Mouse (Mus musculus) spleen, postnatal 14 days (tissue): ENCODE measurements around the gene Gm28230.

Source experiments
- DNase-seq, 2 experiments: peaks; one replicate each; pipeline ENCODE4 v3.0.0; 2021 to 2022; ENCODE audit warnings: low spot score in 2 of 2

Gm28230 gene

DNA sequence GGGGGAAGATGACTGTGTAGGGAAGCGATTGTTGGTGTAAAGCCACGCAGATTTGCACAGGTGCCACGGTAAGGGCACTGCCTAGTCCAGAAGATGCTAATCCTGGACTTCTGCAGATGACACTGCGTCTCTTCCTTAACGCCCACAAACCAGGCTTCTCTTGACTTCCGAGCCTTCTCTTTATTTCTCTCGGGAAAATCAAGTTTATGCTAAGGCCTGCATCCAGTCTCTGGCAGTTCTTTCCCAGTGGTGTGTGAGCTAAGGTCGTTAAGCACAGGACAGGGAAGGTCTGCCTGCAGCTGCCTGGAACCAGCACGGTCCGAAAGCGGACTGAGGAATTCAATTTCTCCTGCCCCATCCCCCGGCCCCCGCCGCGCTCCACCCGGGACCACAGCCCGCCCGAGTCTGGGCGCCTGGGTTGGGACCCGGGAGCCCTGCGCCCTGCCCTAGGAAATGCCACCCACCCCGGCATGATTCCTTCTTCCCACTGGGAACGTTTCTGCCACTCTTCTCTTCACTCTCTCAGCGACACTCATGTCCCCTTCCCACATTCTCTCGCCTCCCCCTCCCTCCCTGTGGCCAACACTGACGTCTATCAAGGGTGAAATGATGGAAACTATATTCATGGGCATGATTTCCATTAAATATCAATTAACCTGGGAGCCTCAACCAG, 22.7 kb upstream of the Gm28230 start:
- DNase-seq, result no peak

DNA sequence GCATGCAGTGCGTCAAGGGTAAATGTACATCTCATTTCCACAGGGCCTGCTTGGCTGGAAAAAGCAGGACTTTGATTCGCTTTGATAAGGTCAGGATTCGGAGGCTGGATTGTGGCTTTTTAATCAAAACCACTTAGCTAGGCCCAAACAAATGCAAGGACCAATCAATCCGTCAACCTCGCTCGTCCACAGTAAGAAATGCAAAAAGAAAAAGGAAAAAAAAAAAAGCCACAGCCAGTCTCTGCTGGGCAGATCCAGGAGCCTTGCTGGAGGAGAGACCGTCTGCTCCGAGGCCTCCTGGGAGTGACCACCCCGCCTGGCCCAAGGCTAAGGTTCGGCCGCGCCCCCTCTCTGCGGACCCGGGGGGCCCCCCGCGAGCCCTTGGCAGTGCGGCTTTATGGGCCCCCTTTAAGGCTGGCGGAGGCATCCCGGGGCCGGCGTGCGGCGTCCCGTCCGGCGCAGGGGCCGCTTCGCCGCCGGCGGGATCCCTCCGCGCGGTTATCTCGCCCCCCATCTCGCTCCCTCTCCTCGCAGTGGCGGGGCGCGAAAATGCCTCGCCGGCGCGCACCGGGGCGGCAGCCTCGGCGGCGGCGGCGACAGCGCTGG, 22.0 kb upstream of the Gm28230 start, which contains the start of gene Hoxd8:
TSS of gene Hoxd8 (plus strand) at position 223 of the 606 bp plus-strand sequence.
- no peak for DNase-seq

DNA sequence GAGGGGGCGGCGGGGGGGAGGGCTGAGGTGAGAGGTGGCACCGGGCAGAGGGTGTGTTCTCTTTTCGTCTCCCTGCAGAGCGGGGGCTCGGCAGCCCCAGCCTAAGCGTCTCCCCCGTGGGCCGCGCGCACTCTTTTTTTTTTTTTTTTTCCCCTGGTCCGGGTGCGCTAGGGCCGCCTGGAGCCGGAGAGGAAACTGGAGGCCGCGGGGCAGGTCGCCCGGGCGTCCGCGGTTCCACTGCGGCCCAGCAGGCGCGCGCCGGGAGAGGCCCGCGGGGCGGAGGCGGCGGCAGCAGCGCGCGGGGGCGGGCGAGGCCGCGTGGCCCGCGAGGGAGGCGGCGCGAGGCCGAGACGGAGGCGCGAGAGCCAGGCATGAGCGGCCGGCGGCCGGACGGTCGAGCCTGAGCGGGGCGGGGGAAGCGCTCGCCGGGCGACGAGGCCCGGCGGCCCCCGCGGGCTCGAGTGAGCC, 21.5 kb upstream of the Gm28230 start:
- no peak for DNase-seq

DNA sequence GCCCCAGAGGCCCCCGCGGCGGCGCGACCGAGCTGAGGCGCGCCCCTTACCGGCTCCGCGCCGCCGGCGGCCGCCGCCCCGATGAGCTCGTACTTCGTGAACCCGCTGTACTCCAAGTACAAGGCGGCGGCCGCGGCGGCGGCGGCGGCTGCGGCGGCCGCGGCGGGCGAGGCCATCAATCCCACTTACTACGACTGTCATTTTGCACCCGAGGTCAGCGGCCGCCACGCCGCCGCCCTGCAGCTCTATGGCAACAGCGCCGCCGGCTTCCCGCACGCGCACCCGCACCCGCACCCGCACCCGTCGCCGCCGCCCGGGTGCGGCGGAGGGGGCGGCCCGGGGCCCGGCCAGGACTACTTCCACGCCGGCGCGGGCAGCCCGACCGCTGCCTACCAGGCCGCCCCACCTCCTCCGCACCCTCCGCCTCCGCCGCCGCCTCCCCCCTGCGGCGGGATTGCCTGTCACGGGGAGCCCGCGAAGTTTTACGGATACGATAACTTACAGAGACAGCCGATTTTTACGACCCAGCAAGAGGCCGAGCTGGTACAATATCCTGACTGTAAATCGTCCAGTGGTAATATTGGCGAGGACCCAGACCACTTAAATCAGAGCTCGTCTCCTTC, 20.9 kb upstream of the Gm28230 start:
- no peak for DNase-seq

DNA sequence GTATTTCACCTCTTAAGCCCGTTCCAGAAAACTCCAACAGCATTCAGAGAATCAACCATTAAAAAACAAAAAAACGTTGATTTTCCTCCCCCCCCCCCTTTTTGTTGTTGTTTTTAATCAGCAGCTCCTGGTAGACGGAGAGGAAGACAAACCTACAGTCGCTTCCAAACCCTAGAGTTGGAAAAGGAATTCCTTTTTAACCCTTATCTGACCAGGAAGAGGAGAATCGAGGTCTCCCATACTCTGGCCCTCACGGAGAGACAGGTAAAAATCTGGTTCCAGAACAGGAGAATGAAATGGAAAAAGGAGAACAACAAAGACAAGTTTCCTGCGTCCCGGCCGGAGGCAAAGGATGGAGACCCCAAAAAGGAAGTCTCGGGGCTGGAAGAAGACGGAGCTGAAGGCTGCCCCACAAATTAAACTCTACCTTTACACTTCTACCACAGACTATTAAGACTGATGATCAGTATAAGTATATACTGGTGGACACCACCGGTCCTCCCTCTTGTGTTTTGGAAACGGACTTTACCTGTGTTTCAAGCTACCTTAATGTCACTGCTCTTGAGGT, 20.1 kb upstream of the Gm28230 start:
- DNase-seq, result no peak

DNA sequence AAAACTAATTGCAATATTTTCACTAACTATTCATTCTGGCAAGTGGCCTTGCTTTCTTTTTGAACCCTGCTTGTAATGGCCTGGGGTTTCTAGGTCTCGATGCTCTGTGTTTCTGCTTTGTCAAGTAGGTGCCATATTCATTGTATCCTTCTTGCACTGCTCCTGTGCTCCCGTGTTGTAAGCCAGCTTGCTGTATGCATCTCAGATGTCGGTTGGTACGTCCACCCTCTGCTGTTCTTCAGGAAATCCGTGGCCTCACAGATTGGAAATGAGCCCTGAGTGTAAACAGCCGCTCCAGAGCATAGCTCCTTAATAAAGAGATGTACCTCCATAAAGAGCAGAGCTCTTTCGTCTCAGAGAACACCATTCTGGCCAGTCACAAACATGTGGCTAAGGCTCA, 18.9 kb upstream of the Gm28230 start:
- DNase-seq, result no peak

DNA sequence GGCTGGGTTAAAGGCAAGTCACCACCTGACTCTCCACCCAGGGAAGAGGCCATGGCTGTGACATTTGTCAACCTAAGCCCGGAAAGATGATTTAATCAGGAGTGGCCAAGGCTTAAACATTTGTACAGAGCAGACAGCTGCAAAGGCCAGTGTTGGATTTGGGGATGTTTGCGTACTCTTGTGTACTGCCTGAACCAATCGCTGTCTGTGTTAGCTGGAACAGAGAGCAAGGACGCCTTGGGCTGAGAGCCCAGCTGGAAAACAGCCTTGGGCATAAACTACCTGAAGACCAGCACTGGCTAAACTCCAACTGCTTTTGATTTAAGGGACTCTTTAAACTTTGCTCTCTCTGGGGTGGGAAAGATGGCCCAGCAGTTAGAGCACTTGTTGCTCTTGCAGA, 17.9 kb upstream of the Gm28230 start:
- DNase-seq, result no peak

DNA sequence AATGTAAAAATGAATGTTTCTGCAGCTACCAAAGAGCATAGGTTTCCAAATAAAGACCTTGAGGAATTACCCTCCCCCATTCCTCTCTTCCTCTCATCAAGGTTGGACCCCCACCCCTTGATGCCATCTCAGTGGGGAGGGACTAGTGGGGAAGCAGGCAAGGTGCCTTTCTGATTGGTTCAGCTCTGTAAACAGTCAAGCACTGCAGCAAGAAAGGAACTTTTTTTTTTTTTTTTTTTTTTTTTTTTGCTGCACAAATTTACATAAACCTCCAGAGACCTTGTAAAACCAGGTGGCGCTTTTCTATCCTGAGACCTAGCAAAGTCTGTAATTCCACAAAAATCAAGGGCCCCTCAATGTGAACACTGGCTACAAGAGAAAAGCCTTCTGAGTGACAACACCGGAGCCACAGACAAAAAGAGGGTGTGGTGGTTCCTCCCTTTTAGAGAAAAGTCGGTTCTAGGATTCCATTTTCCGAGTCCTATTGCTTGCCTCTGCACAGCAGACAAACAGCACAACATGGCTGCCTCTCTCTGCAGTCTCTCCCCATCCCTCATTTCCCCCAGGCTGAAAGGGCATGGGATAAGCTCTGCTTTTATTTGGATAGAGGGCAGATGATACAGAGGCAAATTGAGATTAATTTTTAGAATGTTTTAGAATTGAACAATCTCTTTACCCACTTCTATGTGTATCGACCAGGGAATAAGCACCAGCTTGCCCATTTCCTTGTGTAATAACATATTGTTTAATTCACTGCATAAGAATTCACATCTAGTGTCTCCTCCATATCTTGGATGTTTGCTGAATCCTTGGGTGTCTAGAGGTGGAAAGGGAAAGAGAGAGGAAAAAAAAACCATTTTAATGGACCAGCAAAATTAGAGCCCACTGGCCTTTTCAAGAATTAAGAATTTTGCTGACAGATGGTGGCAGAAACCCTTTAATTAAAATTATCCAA, 16.8 kb upstream of the Gm28230 start:
- no peak for DNase-seq

DNA sequence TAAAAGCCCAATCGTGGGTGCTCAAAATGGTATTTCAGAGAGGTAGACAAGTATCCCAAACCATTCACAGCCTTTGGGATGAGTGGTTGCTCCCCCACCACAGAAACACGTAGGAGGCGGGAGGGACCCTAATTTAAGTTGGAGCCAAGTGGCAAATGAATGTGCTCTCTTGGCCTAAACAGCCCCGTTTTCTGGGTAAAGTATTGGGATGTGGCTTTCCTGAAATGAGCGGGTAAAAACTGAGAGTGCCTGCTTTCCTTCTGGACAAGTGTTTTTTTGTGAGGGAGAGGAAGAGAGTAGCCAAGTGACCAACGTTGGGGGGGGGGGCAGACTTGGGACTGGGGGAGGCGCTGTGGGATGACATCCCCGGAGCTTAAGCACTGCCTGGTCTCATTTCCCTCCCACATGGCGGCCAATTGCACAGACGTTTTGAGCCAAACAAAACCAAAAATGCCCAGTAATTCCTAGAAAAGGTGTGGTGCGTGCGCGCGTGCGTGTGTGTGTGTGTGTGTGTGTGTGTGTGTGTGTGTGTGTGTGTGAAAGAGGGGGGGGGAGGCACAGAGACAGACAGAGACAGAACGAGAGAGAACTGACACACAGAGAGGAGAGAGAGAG, 15.5 kb upstream of the Gm28230 start:
- DNase-seq, result no peak

DNA sequence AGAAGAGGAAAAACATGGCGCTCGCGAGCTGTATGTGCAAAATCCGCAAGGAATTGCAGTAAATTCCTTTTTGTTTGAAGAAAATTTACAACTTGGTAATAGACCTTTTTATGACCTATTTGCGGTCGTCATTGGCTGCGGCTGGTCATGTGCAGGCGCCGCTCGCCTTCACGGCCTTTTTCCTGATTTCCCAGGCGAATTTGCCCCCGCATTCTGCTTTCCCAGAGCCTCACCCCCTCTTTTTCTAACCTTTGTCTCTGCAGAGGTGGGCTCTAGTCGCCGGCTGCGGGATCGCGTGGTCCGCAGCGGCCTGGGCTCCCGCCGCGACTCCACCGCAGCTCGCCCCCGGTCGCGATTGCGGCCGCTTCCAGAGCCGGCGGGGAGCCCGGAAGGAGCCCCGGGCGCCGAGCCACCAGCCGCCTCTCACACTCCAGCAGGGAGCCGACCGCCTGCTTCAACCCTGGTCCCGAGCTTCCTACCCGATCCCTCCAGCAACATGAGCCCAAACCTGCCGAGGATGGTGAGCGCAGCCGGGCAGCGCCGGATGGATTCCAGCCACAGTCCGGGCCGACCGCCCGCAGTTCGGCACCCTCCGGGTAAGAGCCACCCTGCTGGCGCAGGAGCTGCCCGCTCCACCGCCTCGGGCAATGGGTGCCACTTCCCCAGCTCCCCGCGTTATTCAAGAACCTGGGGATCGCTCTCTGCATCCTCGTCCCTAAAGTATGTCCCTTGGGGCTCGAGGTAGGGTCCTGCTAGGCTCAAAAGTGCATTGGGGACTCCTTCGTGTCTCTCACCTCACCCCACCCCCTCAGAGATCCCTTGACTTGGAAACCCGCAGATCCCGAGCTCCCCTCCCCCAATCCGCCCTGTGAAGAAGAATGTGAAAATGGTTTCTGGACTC, 14.6 kb upstream of the Gm28230 start, which contains the start of the genes Hoxd3 and Hoxd4:
TSS of gene Hoxd3 (plus strand) at position 207 of the 901 bp plus-strand sequence.
TSS of gene Hoxd4 (plus strand) at position 209 of the 901 bp plus-strand sequence.
- no peak for DNase-seq

DNA sequence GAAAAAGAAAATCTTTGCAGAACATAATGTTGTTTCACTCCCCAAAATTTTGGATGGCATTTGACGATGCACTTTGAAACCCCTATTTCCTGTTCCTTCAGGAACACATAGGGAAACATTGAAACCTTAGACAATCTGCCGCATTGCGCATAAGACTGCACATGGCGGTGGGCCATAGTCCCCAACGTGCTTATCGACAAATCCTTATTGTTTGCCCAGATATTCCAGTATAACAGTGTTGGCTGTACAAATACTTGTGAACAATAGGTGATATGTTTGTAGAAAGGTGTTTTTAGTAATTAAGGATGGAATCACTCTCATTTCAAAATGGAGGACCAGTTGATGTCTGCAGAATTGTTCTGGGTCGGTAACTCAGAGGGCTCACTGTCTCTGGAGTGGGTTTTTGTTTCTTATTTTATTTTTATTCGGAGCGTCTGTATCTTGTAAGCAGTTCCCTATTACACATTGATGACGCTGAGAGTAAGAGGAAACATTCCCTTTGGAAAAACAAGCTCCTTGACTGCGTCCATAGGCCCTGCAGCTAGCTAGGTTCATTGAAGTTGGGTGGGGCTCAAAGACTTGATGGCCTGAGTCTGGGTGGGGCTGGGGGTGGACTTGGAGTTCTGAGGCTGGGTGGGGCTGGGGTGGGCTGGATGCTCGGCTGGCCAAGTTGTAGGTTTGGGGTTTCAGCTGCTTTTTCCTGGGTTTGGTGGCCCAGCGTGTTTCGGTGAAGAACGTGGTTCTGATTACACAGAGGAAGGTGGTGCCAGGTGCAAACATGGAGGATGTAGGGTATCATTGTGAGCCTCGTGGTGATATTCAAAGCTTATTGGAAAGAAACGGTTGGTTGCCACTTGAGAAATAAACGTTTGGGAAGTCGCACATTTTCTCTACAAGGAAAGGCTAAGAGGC, 13.0 kb upstream of the Gm28230 start:
- DNase-seq, result no peak

DNA sequence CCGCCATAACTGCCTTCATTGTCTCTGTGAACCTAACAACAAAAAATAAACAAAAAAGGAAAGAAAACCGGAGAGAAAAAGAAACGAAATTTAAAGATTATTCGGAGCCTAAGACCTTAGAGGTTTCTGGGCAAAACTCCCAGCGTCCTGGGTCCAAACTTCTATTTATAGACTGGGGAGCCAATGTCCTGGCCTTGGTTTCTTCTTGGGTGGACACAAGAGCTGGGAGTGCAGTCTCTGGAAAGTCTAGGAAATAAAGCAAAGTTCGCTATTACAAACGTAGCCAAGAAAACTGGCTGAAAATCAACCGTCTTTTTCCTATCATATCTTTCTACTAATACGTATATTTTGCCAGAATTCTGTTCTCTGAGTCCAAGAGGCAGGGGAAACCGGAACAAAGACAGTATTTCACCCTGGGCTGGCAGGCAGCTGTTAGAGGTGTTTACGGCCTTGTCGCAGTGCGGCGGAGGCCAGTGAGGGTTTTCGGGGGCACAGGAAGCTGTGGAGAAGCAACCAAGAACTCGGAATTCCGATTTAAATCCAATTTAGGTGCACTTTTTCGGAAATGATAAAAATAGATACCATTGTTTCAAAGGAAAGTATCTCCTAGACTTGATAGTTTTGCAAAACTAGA, 12.3 kb upstream of the Gm28230 start:
- no peak for DNase-seq

DNA sequence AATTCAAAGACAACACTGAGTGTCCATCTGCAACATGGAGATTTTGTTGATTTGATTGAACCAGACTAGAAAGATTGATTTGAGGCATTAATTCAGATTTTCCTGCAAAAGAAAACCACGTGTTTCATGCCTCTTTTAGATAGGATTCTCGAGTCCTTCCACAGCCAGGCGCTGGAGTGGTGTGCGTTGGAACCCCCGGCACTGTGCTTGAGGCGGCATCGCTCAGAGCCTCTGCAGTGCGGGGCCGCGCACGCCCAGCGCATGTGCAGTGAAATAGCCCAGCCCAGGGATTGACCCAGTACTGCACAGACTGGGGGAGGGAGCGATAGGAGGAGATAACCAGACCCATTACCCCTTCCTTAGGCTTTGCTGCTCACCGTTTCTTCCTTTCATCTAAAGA, 11.6 kb upstream of the Gm28230 start:
- DNase-seq, result no peak

DNA sequence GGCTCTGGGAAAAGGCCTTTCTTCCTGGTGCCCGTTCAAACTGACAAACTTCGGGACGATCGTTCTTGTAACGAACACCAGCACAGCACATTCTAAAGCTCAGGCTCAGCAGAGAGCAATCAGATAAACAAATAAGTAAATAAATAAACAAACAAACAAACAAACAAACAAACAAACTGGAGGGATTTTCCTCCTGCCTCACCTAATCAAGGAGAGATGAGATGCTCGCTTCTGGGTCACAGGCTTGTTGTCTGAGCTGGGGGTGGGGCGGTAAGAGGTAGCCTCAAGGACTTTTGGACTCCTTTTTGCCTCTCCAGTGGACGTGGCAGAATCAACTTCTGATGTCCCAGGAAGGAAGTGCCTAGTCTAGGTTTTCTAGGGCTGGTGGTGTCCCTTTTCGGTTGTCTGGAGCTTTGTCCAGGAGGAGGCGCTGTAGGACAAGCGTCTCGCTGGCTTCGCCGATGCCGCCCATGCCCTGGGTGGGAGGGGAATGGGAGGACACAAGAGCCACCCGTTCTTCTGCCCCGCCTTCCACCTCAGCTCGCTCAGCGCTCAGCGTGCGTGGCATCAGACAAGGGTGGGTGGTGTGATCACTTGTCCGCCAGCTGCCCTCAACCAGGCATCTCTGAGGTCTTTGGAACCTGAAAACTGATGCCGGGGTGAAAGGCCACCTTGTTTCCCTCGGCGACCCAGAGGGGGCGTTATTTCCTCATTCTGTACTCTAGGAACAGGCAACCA, 10.9 kb upstream of the Gm28230 start:
- peak in 1 of 2 experiments; percentile 49 for DNase-seq

DNA sequence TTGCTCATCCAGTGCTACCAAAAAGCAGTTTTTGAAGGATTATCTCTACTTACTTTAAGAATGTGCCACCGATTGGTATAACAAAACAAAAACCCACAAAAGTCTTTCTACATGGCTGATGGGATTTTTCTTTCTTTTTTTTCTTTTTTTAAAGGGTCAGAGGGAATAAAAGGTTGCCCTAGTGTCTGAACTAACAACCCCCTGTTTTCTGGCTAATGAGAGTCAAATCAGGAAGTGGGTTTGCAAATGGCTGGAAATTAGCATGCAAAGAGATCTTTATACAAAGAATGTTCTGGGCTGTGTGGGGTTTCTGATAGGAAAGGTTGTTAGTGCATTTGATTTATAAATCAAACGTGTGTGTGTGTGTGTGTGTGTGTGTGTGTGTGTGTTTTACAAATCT, 6.1 kb upstream of the Gm28230 start:
- DNase-seq, result no peak

DNA sequence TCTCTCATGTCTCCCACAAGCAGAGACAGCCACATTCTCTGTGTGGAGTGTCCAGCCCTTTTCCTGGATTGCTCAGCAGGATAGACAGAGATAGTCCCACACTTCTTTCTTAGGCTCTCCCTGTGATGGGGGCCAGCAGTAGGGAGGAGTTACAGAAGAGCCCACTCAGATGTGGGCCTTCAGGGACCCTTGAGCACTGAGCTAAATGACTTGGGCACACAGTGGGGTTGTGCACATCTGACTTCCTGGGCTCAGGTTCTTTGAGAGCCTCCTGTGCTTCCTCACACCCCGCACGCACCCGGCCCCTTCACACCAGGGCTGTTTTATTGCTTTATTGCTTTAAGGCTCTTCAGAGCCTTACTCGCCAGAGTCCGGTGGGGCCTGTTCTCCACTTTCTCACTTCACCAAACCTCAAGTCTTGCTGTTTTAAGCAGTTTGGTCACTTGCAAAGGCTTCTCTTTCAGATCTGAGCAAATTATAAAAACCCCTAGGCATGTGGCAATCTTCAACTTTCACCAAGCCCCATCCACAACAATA, 5.5 kb upstream of the Gm28230 start:
- no peak for DNase-seq

DNA sequence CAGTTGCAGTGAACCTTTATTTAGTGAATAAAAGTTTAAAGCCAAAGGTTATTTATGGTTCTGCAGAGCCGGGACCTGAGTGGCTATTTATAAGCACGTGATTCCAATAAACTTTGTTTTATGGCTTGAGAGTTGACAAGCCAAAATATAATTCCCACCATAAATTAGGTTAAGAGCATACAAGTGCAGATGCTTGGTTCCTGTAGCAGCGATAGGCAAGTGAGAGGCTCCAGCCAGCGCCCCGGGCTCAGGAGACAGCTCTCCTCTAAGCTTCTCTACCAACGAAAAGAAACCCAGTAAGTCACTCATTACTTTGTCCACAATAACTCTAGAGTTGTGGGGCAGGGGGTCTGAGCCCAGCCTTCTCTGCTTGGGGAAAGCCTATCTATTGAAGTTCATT, 4.6 kb upstream of the Gm28230 start:
- no peak for DNase-seq
